Mouse (Mus musculus): ENCODE data around the gene Nms. TPM values are rescaled to one million over a fixed set of nuclear protein-coding genes. Genes with fewer than 3 reads are reported as not detected.

The Nms gene
- total and polyA plus RNA-seq, 2 experiments from 2014 or later, result 0.84 to 1.2 TPM

GRCm38 (mm10) chr1:38987865-38988211, 48.9 kb downstream of the Nms start:
- peaks cover 10% of the 10 kb centered on the region for H3K4me1 ChIP-seq (ENCODE audit: insufficient read depth, low read length)
- H3K27me3 ChIP-seq (ENCODE audit: insufficient read depth, low read length), result no peaks in the 10 kb centered on the region
- TF ChIP-seq CTCF (IDR thresholded peaks at IDR 0.05; ENCODE audit: low read depth), result no peak
- peak overlapping the region; percentile 77 for H3K9ac ChIP-seq (replicated peaks; ENCODE audit: low read length)
- peak overlapping the region; percentile 87 for H3K4me3 ChIP-seq (ENCODE audit: low read length)
- peak overlapping the region; percentile 87 for H3K4me2 ChIP-seq (ENCODE audit: low read depth, low read length)
- WGBS, result under 1% methylated on average over 25 of the region's 25 CpGs
- 0 out of 2 replicates have a peak, but pooled peaks cover 6% of the 10 kb centered on the region for H3K36me3 ChIP-seq (ENCODE audit: insufficient read depth, low read length)
- peak; percentile 84 for ATAC-seq
- no peak for DNase-seq (ENCODE audit: low spot score)
- peak overlapping the region; percentile 85 for H3K27ac ChIP-seq
- H3K9me3 ChIP-seq (ENCODE audit: low read length), result no peaks in the 10 kb centered on the region

DNA sequence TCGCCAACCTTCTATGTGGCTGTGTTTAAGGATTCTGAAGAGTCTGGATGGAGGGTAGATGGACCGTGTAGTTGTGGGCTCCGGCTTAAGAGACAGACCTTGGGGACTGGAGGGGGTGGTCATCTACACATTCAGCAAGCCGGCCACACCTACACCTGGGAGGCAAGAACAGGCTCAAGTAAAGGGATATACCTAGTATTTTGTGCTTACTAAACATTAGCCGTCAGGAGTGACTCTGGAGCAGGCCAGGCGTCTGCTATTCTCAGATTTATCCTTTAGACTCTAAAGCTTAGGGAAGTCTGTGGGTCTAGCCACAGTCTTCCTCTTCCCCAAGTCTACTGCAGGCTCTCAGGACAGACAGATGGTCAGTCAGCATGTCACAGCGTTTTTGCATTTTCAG, 49.4 kb downstream of the Nms start:
- Histone ChIP-seq H3K36me3 (ENCODE audit: insufficient read depth, low read length) (peaks cover 10% of the 10 kb centered on the region; the same call in 1 of the 2 replicates), H3K4me1 (ENCODE audit: insufficient read depth, low read length) (peaks cover 10% of the 10 kb centered on the region), H3K27ac (peak overlapping the region; percentile 85), H3K4me2 (ENCODE audit: low read depth, low read length) (peak overlapping the region; percentile 87), H3K4me3 (ENCODE audit: low read length) (peak overlapping the region; percentile 87), H3K27me3 (ENCODE audit: insufficient read depth, low read length) (no peaks in the 10 kb centered on the region), H3K9ac (replicated peaks; ENCODE audit: low read length) (peak overlapping the region; percentile 77), H3K9me3 (ENCODE audit: low read length) (no peaks in the 10 kb centered on the region)
- 35% methylated on average over 7 of the region's 7 CpGs for WGBS
- no peak for DNase-seq (ENCODE audit: low spot score)
- ATAC-seq, result no peak
- no peak for TF ChIP-seq CTCF (IDR thresholded peaks at IDR 0.05; ENCODE audit: low read depth)

GRCm38 (mm10) chr1:38992365-38992764, 53.4 kb downstream of the Nms start:
- ATAC-seq (no peak), DNase-seq (ENCODE audit: low spot score) (peak; percentile 36)
- Histone ChIP-seq H3K9me3 (ENCODE audit: low read length) (no peaks in the 10 kb centered on the region), H3K4me1 (ENCODE audit: insufficient read depth, low read length) (peaks cover 5% of the 10 kb centered on the region; the same call in 1 of the 2 replicates), H3K36me3 (ENCODE audit: insufficient read depth, low read length) (peaks cover 39% of the 10 kb centered on the region), H3K27me3 (ENCODE audit: insufficient read depth, low read length) (no peaks in the 10 kb centered on the region), H3K27ac (no peak overlapping the region), H3K4me3 (ENCODE audit: low read length) (no peak overlapping the region), H3K9ac (replicated peaks; ENCODE audit: low read length) (no peak overlapping the region), H3K4me2 (ENCODE audit: low read depth, low read length) (no peak overlapping the region)
- TF ChIP-seq CTCF (IDR thresholded peaks at IDR 0.05; ENCODE audit: low read depth), result no peak
- 54% methylated on average over 3 of the region's 3 CpGs for WGBS

Other genes starting within 250 kb of the Nms start
- gene Lonrf2, start 102.4 kb upstream of the Nms start, total RNA-seq (2014; rRNA removed), result 116 and 137 TPM in 2 replicates
- 21.9 TPM in 2 replicates for gene Lonrf2, start 102.4 kb upstream of the Nms start, polyA plus RNA-seq (2015; fragmentation: Nextera tagmentation; extraction: Ambion mirVana)
- gene Chst10, start 41.0 kb upstream of the Nms start, total RNA-seq (2014; rRNA removed), result 61.7 and 63.6 TPM in 2 replicates
- gene Chst10, start 41.0 kb upstream of the Nms start, polyA plus RNA-seq (2015; fragmentation: Nextera tagmentation; extraction: Ambion mirVana), result 56.2 and 56.7 TPM in 2 replicates
- gene Pdcl3, start 46.5 kb downstream of the Nms start, total RNA-seq (2014; rRNA removed), result 33.4 and 40.8 TPM in 2 replicates
- 148 and 151 TPM in 2 replicates for gene Pdcl3, start 46.5 kb downstream of the Nms start, polyA plus RNA-seq (2015; fragmentation: Nextera tagmentation; extraction: Ambion mirVana)